9 mouse cellular contexts compared by ENCODE assay signal in genomic region chr2:61815583-61816313, GRCm38 (mm10). TPM values are rescaled to one million over a fixed set of nuclear protein-coding genes. Genes with fewer than 3 reads are reported as not detected.
A peak's percentile ranks its signal among the peaks of the same experiment; 100 is the strongest.
DNase-seq lines count a peak whose midpoint lies in the region; ATAC-seq and TF ChIP-seq lines count a peak whose summit lies in the region.
"Had no signal": no experiment of that assay in that cellular context is flagged by ENCODE, and none has a peak within 500 bp of the region (broad histone marks: within the 10 kb centered on the region; RNA-seq: fewer than 3 reads in every experiment).

No protein-coding gene starts in this region.

- H3K9ac ChIP-seq in heart, adult 2 months (ENCODE audit: low read depth, low read length), result no peak overlapping the region
- no peak overlapping the region; the same call in 1 of the 2 replicates for H3K9ac ChIP-seq in ES-E14 (ENCODE audit: insufficient read depth, low read depth, low read length, poor library complexity, severe bottlenecking)
- H3K9ac ChIP-seq in hindbrain, embryonic 15.5 days, result peak overlapping the region; percentile 53
- no peak overlapping the region for H3K9ac ChIP-seq in liver, embryonic 16.5 days (ENCODE audit: low read depth, low read length)

- H3K27ac ChIP-seq in heart, adult 2 months, result no peak overlapping the region
- H3K27ac ChIP-seq in ES-E14 (ENCODE audit: insufficient read depth, low read depth, low read length, poor library complexity, severe bottlenecking), result no peak overlapping the region
- H3K27ac ChIP-seq in embryonic facial prominence, embryonic 10.5 days (replicated peaks), result peak overlapping the region; percentile 88
- H3K27ac ChIP-seq in hindbrain, embryonic 15.5 days (replicated peaks), result peak overlapping the region; percentile 74
- H3K27ac ChIP-seq in liver, embryonic 16.5 days (ENCODE audit: low read length), result no peak overlapping the region
- no peak overlapping the region for H3K27ac ChIP-seq in small intestine, adult 2 months (ENCODE audit: insufficient read depth, low read depth, low read length)

- no peaks in the 10 kb centered on the region for H3K9me3 ChIP-seq in ES-E14 (ENCODE audit: control insufficient read depth, insufficient read depth, low read depth, low read length)
- H3K9me3 ChIP-seq in embryonic facial prominence, embryonic 10.5 days, result no peaks in the 10 kb centered on the region
- no peaks in the 10 kb centered on the region for H3K9me3 ChIP-seq in hindbrain, embryonic 15.5 days
- H3K9me3 ChIP-seq in liver, embryonic 16.5 days (replicated peaks; ENCODE audit: control insufficient read depth, low read length), result no peaks in the 10 kb centered on the region

- no peaks in the 10 kb centered on the region for H3K36me3 ChIP-seq in heart, adult 2 months (ENCODE audit: control insufficient read depth, insufficient read depth, low read length)
- H3K36me3 ChIP-seq in ES-E14 (ENCODE audit: control insufficient read depth, insufficient read depth, low read length, poor library complexity, severe bottlenecking), result no peaks in the 10 kb centered on the region
- H3K36me3 ChIP-seq in embryonic facial prominence, embryonic 10.5 days (replicated peaks), result no peaks in the 10 kb centered on the region
- no peaks in the 10 kb centered on the region for H3K36me3 ChIP-seq in hindbrain, embryonic 15.5 days
- no peaks in the 10 kb centered on the region for H3K36me3 ChIP-seq in liver, embryonic 16.5 days (ENCODE audit: control insufficient read depth, insufficient read depth)
- no peaks in the 10 kb centered on the region for H3K36me3 ChIP-seq in small intestine, adult 2 months (ENCODE audit: control insufficient read depth, insufficient read depth, low read length)

- in situ Hi-C loops in ES-E14 (cut with MboI; ENCODE audit: low sequenced_read_pairs in 2 of 2, unreplicated experiment in 2 of 2), result no loop called here

- intact Hi-C loops in heart, adult 2 months (cut with DNase I), result loop anchor here (10.0 kb wide), 1 partner anchor 151 kb away; no protein-coding TSS in a partner anchor

- peak; percentile 5 to 19 for DNase-seq in heart, adult 2 months
- no peak for DNase-seq in heart, adult 8-10 months (ENCODE audit: low spot score)
- DNase-seq in ES-E14 (ENCODE audit: low read depth, low spot score), result no peak
- peak; percentile 75 for DNase-seq in embryonic facial prominence, embryonic 10.5 days (ENCODE audit: low spot score)
- DNase-seq in spleen, postnatal 4 days (ENCODE audit: low spot score in 2 of 2), result no peak

- TF ChIP-seq POLR2A in heart, adult 2 months (IDR thresholded peaks at IDR 0.05; ENCODE audit: insufficient read depth, low read depth, low read length), result no peak
- no peak for TF ChIP-seq POLR2A in small intestine, adult 2 months (IDR thresholded peaks at IDR 0.05; ENCODE audit: low read depth, low read length)

- H3K27me3 ChIP-seq in heart, adult 2 months (ENCODE audit: control insufficient read depth, insufficient read depth, low read length), result peaks cover 34% of the 10 kb centered on the region
- peaks cover 95% of the 10 kb centered on the region for H3K27me3 ChIP-seq in embryonic facial prominence, embryonic 10.5 days (replicated peaks; ENCODE audit: low read depth, poor library complexity, severe bottlenecking)
- peaks cover 43% of the 10 kb centered on the region for H3K27me3 ChIP-seq in hindbrain, embryonic 15.5 days
- peaks cover 67% of the 10 kb centered on the region for H3K27me3 ChIP-seq in liver, embryonic 16.5 days (ENCODE audit: control insufficient read depth, insufficient read depth, low read depth, low read length)
- H3K27me3 ChIP-seq in small intestine, adult 2 months (ENCODE audit: control insufficient read depth, insufficient read depth, low read length), result peaks cover 59% of the 10 kb centered on the region

- TF ChIP-seq EP300 in heart, adult 2 months (IDR thresholded peaks at IDR 0.05; ENCODE audit: insufficient read depth, low read depth, low read length), result no peak

- peak overlapping the region; percentile 97 for H3K4me2 ChIP-seq in hindbrain, embryonic 15.5 days
- peak overlapping the region; percentile 64 for H3K4me2 ChIP-seq in liver, embryonic 16.5 days (ENCODE audit: low read depth, low read length)

- TF ChIP-seq CTCF in heart, adult 2 months (IDR thresholded peaks at IDR 0.05), result no peak
- no peak for TF ChIP-seq CTCF in small intestine, adult 2 months (IDR thresholded peaks at IDR 0.05; ENCODE audit: extremely low read depth, insufficient read length, insufficient replicate concordance, low read depth, low read length)

- WGBS in heart, adult 2 months, result 21% methylated on average over 61 of the region's 66 CpGs
- WGBS in embryonic facial prominence, embryonic 10.5 days, result 6% methylated on average over 66 of the region's 66 CpGs
- 4% methylated on average over 62 of the region's 66 CpGs for WGBS in hindbrain, embryonic 15.5 days
- WGBS in liver, embryonic 16.5 days (ENCODE audit: insufficient replicate concordance), result 16% methylated on average over 58 of the region's 66 CpGs
- WGBS in small intestine, adult 2 months, result 22% methylated on average over 66 of the region's 66 CpGs

- H3K4me1 ChIP-seq in heart, adult 2 months (ENCODE audit: control insufficient read depth, insufficient read depth, low read length), result no peaks in the 10 kb centered on the region; the same call in 1 of the 2 replicates
- H3K4me1 ChIP-seq in ES-E14 (ENCODE audit: control insufficient read depth in 2 of 2, insufficient read depth in 2 of 2, low read length in 2 of 2, poor library complexity in 1 of 2), result no peaks in the 10 kb centered on the region
- peaks cover 22% of the 10 kb centered on the region for H3K4me1 ChIP-seq in embryonic facial prominence, embryonic 10.5 days
- peaks cover 25% of the 10 kb centered on the region for H3K4me1 ChIP-seq in hindbrain, embryonic 15.5 days (replicated peaks)
- H3K4me1 ChIP-seq in liver, embryonic 16.5 days (ENCODE audit: control insufficient read depth, low read depth, low read length), result peaks cover 8% of the 10 kb centered on the region
- peaks cover 12% of the 10 kb centered on the region for H3K4me1 ChIP-seq in small intestine, adult 2 months (ENCODE audit: control insufficient read depth, insufficient read depth, insufficient read length, low read length)

- no peak overlapping the region for H3K4me3 ChIP-seq in heart, adult 2 months
- H3K4me3 ChIP-seq in ES-E14 (ENCODE audit: insufficient read depth in 1 of 2, low read depth in 1 of 2, low read length in 2 of 2, poor library complexity in 1 of 2, severe bottlenecking in 1 of 2), result peak overlapping the region; percentile 11 to 21; a peak in 2 of 4 replicates
- peak overlapping the region; percentile 51 for H3K4me3 ChIP-seq in embryonic facial prominence, embryonic 10.5 days
- peak overlapping the region; percentile 47 for H3K4me3 ChIP-seq in hindbrain, embryonic 15.5 days
- peak overlapping the region; percentile 47 for H3K4me3 ChIP-seq in liver, embryonic 16.5 days (ENCODE audit: low read depth, low read length)
- peak overlapping the region; percentile 17; the same call in 1 of the 2 replicates for H3K4me3 ChIP-seq in small intestine, adult 2 months (ENCODE audit: low read depth, low read length)

- peak; percentile 80 for ATAC-seq in hindbrain, embryonic 15.5 days (ENCODE audit: low FRiP score, low read depth)
- peak; percentile 13; the same call in 1 of the 2 replicates for ATAC-seq in liver, embryonic 16.5 days (ENCODE audit: low read depth)

- no peaks in the 10 kb centered on the region for H3K79me2 ChIP-seq in heart, adult 2 months (replicated peaks; ENCODE audit: control insufficient read depth, insufficient read depth, low read length)

TF ChIP-seq in ES-E14, 5 proteins besides CTCF, POLR2A, EP300 and RAD21:
- TF ChIP-seq ZC3H11A (IDR thresholded peaks at IDR 0.05; ENCODE audit: borderline replicate concordance, low read depth, low read length), result no peak
- no peak for TF ChIP-seq ZNF384 (IDR thresholded peaks at IDR 0.05; ENCODE audit: low read depth, low read length)
- TF ChIP-seq MAFK (IDR thresholded peaks at IDR 0.05; ENCODE audit: insufficient read depth, low read depth, low read length), result no peak
- no peak for TF ChIP-seq CHD2 (IDR thresholded peaks at IDR 0.05; ENCODE audit: low read depth, low read length)
- TF ChIP-seq HCFC1 (IDR thresholded peaks at IDR 0.05; ENCODE audit: borderline replicate concordance, insufficient read depth, low read length), result no peak

RNA-seq across cellular contexts. Expression of gene Tbr1, which starts 13.0 kb away (rescaled TPM):
- total RNA-seq in heart, adult 2 months (2021), result under 1 TPM in 1 of 2 experiments, not detected in 1; 0.09 TPM
- not detected in 2 replicates for polyA plus RNA-seq in heart, adult 2 months (2012; rRNA removed)
- total RNA-seq in heart, adult 8-10 months (2022), result not detected
- total RNA-seq in ES-E14 (2012; rRNA removed), result 0.79 and 0.80 TPM in 2 replicates
- 0.13 and 0.30 TPM in 2 replicates for polyA plus RNA-seq in embryonic facial prominence, embryonic 10.5 days (2016; fragmentation: Nextera tagmentation; extraction: Ambion mirVana)
- polyA plus RNA-seq in hindbrain, embryonic 15.5 days (2015; fragmentation: Nextera tagmentation; extraction: Ambion mirVana), result 1.00 and 3.3 TPM in 2 replicates
- not detected in 2 replicates for polyA plus RNA-seq in liver, embryonic 16.5 days (2015; fragmentation: Nextera tagmentation; extraction: Ambion mirVana)
- polyA plus RNA-seq in small intestine, adult 2 months (2012; rRNA removed), result not detected in 2 replicates
- total RNA-seq: heart, postnatal 14 days had no signal

Comparison
In these comparisons a context has a peak if more than half of its experiments do, and no peak if none do; other contexts are left out.
1. DNase-seq: peak in heart, adult 2 months (2 of 2) and embryonic facial prominence, embryonic 10.5 days (single experiment); none in heart, adult 8-10 months (single experiment), ES-E14 (single experiment) and spleen, postnatal 4 days (0 of 2).
2. H3K27ac ChIP-seq: peak in embryonic facial prominence, embryonic 10.5 days (single experiment) and hindbrain, embryonic 15.5 days (single experiment); none in heart, adult 2 months (single experiment), ES-E14 (single experiment), liver, embryonic 16.5 days (single experiment) and small intestine, adult 2 months (single experiment).